In the genomic region with DNA sequence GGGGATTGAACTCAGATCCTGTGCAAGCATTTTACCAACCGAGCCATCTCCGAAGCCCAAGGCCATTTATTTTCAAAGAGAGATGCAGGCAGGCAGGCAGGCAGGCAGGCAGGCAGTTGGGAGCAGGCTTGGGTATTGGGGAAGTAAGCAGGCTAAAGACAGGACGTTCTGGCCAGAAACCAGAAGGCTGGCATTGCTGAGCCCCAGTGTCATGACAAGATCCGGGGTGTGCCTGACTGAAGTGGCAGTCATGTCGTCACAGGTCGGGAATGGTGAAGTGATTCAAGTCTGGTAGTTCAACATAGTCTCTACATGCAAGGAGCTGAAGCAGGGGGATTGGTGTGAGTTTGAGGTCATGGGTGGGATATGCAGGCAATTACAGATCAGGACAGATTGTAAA, we compare ENCODE assay signal across 10 mouse cellular contexts. TPM values are rescaled to one million over a fixed set of nuclear protein-coding genes. Genes with fewer than 3 reads are reported as not detected.
A peak's percentile ranks its signal among the peaks of the same experiment; 100 is the strongest.
DNase-seq lines count a peak whose midpoint lies in the region; ATAC-seq and TF ChIP-seq lines count a peak whose summit lies in the region.
"Had no signal": no experiment of that assay in that cellular context is flagged by ENCODE, and none has a peak within 500 bp of the region (broad histone marks: within the 10 kb centered on the region; RNA-seq: fewer than 3 reads in every experiment).

No protein-coding gene starts in this region.

- WGBS in kidney, postnatal 0 days = 72% methylated on average over 6 of the region's 6 CpGs
- 63% methylated on average over 6 of the region's 6 CpGs for WGBS in lung, embryonic 14.5 days
- WGBS in stomach, embryonic 15.5 days = 68% methylated on average over 6 of the region's 6 CpGs

- H3K4me1 ChIP-seq in kidney, postnatal 0 days (replicated peaks; ENCODE audit: insufficient read depth, low read length) = peaks cover 14% of the 10 kb centered on the region; the same call in 1 of the 2 replicates
- peaks cover 5% of the 10 kb centered on the region; the same call in 1 of the 2 replicates for H3K4me1 ChIP-seq in lung, embryonic 14.5 days (ENCODE audit: insufficient read depth)
- peaks cover 18% of the 10 kb centered on the region for H3K4me1 ChIP-seq in stomach, embryonic 15.5 days

- ATAC-seq in kidney, postnatal 0 days (replicated peaks; ENCODE audit: low FRiP score, low read depth) = no peak
- ATAC-seq in common myeloid progenitor, adult 5-6 weeks (replicated peaks; ENCODE audit: low read depth, poor library complexity, severe bottlenecking) = peak; percentile 26
- ATAC-seq in lung, embryonic 14.5 days (ENCODE audit: insufficient read depth) = no peak
- ATAC-seq in stomach, embryonic 15.5 days (ENCODE audit: insufficient read depth, low FRiP score, low read depth) = no peak
- ATAC-seq: midbrain, embryonic 16.5 days had no signal

- intact Hi-C loops in gastrocnemius, postnatal 36 days (cut with DNase I) = no loop called here

- no peaks in the 10 kb centered on the region for H3K27me3 ChIP-seq in kidney, postnatal 0 days (ENCODE audit: insufficient read depth, low read length)
- no peaks in the 10 kb centered on the region for H3K27me3 ChIP-seq in lung, embryonic 14.5 days (ENCODE audit: insufficient read depth, low read length)
- no peaks in the 10 kb centered on the region for H3K27me3 ChIP-seq in stomach, embryonic 15.5 days (replicated peaks)

- H3K36me3 ChIP-seq in kidney, postnatal 0 days (ENCODE audit: insufficient read depth, low read length) = no peaks in the 10 kb centered on the region
- no peaks in the 10 kb centered on the region for H3K36me3 ChIP-seq in lung, embryonic 14.5 days (ENCODE audit: insufficient read depth)
- H3K36me3 ChIP-seq in stomach, embryonic 15.5 days = no peaks in the 10 kb centered on the region

- no peak overlapping the region for H3K9ac ChIP-seq in kidney, postnatal 0 days (ENCODE audit: low read depth, low read length)
- H3K9ac ChIP-seq in lung, embryonic 14.5 days = no peak overlapping the region
- H3K9ac ChIP-seq in stomach, embryonic 15.5 days = no peak overlapping the region

- H3K4me2 ChIP-seq in kidney, postnatal 0 days (ENCODE audit: low read length) = no peak overlapping the region
- no peak overlapping the region for H3K4me2 ChIP-seq in lung, embryonic 14.5 days
- no peak overlapping the region for H3K4me2 ChIP-seq in stomach, embryonic 15.5 days

- no peak overlapping the region for H3K4me3 ChIP-seq in kidney, postnatal 0 days (replicated peaks; ENCODE audit: low read depth, low read length)
- H3K4me3 ChIP-seq in lung, embryonic 14.5 days (ENCODE audit: low read depth, low read length) = no peak overlapping the region
- H3K4me3 ChIP-seq in stomach, embryonic 15.5 days (replicated peaks) = no peak overlapping the region

- peak overlapping the region; percentile 78 for H3K27ac ChIP-seq in kidney, postnatal 0 days
- H3K27ac ChIP-seq in lung, embryonic 14.5 days (ENCODE audit: low read depth) = no peak overlapping the region; the same call in 1 of the 2 replicates
- peak overlapping the region; percentile 81 for H3K27ac ChIP-seq in stomach, embryonic 15.5 days

- no peak for TF ChIP-seq CTCF in kidney, postnatal 0 days (IDR thresholded peaks at IDR 0.05; ENCODE audit: low read depth)
- no peak for TF ChIP-seq CTCF in lung, embryonic 14.5 days (IDR thresholded peaks at IDR 0.05; ENCODE audit: low read depth)

- no peak for DNase-seq in kidney, postnatal 0 days (ENCODE audit: low spot score)
- no peak for DNase-seq in kidney, adult 9 months
- peak; percentile 39 for DNase-seq in lung, embryonic 14.5 days
- no peak for DNase-seq in left cerebral cortex, adult 8-10 months (ENCODE audit: low spot score in 2 of 2)
- no peak for DNase-seq in gastrocnemius, postnatal 36 days
- DNase-seq: cerebellum, adult 2 months had no signal

- H3K9me3 ChIP-seq in kidney, postnatal 0 days (replicated peaks; ENCODE audit: low read length) = no peaks in the 10 kb centered on the region
- H3K9me3 ChIP-seq in lung, embryonic 14.5 days (ENCODE audit: low read depth, low read length) = no peaks in the 10 kb centered on the region
- H3K9me3 ChIP-seq in stomach, embryonic 15.5 days = no peaks in the 10 kb centered on the region

RNA-seq across cellular contexts. Expression of a gene that starts 26.9 kb away (rescaled TPM):
- 0.05 and 0.24 TPM in 2 replicates for polyA plus RNA-seq in kidney, postnatal 0 days (2015; fragmentation: Nextera tagmentation; extraction: Ambion mirVana)
- total RNA-seq in common myeloid progenitor, adult 5-6 weeks (2017) = 0.34 and 0.64 TPM in 2 replicates
- polyA plus RNA-seq in lung, embryonic 14.5 days (2014; fragmentation: Nextera tagmentation; extraction: Ambion mirVana) = 0.37 and 0.58 TPM in 2 replicates
- 11.9 and 13.7 TPM in 2 replicates for polyA plus RNA-seq in stomach, embryonic 15.5 days (2015; fragmentation: Nextera tagmentation; extraction: Ambion mirVana)
- 100 to 1,000 TPM; 175 to 187 (median 178) TPM for total RNA-seq in left cerebral cortex, adult 8-10 months (2022)
- total RNA-seq in gastrocnemius, postnatal 36 days (2021) = not detected
- total RNA-seq: heart, postnatal 36 days had no signal

RNA-seq across cellular contexts. Expression of a gene that starts 27.3 kb away (rescaled TPM):
- 68.4 and 87.5 TPM in 2 replicates for polyA plus RNA-seq in kidney, postnatal 0 days (2015; fragmentation: Nextera tagmentation; extraction: Ambion mirVana)
- 98.9 and 107 TPM in 2 replicates for total RNA-seq in common myeloid progenitor, adult 5-6 weeks (2017)
- 69.5 and 81.2 TPM in 2 replicates for polyA plus RNA-seq in lung, embryonic 14.5 days (2014; fragmentation: Nextera tagmentation; extraction: Ambion mirVana)
- 69.4 and 76.6 TPM in 2 replicates for polyA plus RNA-seq in stomach, embryonic 15.5 days (2015; fragmentation: Nextera tagmentation; extraction: Ambion mirVana)
- 10 to 100 TPM; 70.8 to 83.9 (median 82.1) TPM for total RNA-seq in left cerebral cortex, adult 8-10 months (2022)
- total RNA-seq in gastrocnemius, postnatal 36 days (2021) = 10 to 100 TPM in 1 of 2 experiments, 1 to 10 TPM in 1; 6.3 to 10.2 TPM

Comparison
In these comparisons a context has a peak if more than half of its experiments do, and no peak if none do; other contexts are left out.
1. RNA of a gene that starts 26.9 kb away (total RNA-seq): 175 to 187 TPM in left cerebral cortex, adult 8-10 months; 0.34 to 0.64 TPM in common myeloid progenitor, adult 5-6 weeks and not detected in gastrocnemius, postnatal 36 days; every median in the first group is over 100 times any median in the second.